Mouse (Mus musculus): ENCODE results near the gene Il4ra.

DNA sequence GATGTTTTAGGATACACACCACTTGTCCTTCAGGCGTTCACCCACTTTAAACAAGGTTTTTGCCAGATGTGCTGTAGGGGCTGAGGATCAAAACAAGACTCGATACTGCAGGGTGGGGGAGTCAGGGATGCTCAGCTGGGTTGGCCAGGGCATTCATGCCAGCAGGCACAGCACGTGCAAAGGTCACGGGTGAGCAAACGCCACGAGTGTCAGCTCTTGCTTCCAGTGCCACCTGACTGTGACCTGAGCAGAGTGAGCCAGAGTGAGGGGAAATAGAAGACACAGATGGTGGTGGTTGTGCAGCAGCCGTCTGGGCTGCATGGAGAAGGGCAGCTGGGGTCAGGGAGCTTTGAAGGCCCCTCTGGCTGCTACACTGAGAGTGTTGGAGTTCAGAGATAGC is 73.9 kb downstream of the Il4ra start:
- TF ChIP-seq CTCF (IDR thresholded peaks at IDR 0.05; ENCODE audit: low read depth) (no peak), EP300 (IDR thresholded peaks at IDR 0.05; ENCODE audit: low read depth) (no peak)

Data from liver, embryonic 14.5 days (tissue).